ENCODE assay signal across 12 mouse cellular contexts in the genomic region with DNA sequence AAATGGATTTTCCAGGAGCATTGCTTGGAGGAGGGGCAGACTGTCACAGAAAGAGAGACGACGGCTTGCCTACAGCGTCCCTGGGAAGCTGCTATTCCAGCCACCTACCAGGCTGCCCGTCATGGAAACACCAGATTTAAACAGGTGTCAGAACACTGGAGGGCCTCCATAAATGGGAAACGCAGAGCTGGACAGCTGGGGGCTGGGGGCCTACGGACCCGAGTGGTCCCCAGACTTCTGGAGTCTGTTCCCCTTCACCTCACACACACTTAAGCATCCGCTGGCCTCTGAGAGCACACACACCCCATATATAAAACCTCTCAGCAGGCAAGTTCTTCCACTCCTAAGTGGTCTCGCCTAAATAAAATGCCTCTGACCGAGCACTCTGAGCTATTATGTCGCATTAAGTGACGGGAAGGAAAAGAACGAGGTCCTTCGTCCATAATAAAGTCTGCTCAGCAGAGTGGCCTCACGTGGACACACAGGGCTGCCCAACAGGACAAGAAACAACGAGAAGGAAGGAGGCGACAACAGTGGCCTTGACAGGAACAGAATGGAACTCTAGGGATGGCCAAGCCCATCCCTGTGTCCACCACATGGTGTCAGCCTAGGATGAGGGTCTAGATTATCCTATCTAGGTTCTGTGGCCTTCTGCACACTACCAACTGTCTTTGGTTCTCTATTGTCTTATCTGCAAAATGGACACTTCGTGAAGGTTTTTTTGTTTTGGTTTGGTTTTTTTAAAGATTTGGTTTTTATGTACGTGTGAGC. TPM values are rescaled to one million over a fixed set of nuclear protein-coding genes. Genes with fewer than 3 reads are reported as not detected.
DNase-seq lines count a peak whose midpoint lies in the region; ATAC-seq and TF ChIP-seq lines count a peak whose summit lies in the region.
"Had no signal": no experiment of that assay in that cellular context is flagged by ENCODE, and none has a peak within 500 bp of the region (broad histone marks: within the 10 kb centered on the region; RNA-seq: fewer than 3 reads in every experiment).

No protein-coding gene starts in this region.

- H3K9ac ChIP-seq in lung, embryonic 14.5 days = no peak overlapping the region
- H3K9ac ChIP-seq in embryonic facial prominence, embryonic 15.5 days = no peak overlapping the region
- H3K9ac ChIP-seq: kidney, embryonic 15.5 days had no signal

- no peaks in the 10 kb centered on the region for H3K9me3 ChIP-seq in heart, embryonic 10.5 days
- no peaks in the 10 kb centered on the region for H3K9me3 ChIP-seq in lung, embryonic 14.5 days (ENCODE audit: low read depth, low read length)
- no peaks in the 10 kb centered on the region for H3K9me3 ChIP-seq in embryonic facial prominence, embryonic 15.5 days (replicated peaks)
- H3K9me3 ChIP-seq in limb, embryonic 10.5 days (replicated peaks) = no peaks in the 10 kb centered on the region
- H3K9me3 ChIP-seq: kidney, embryonic 15.5 days had no signal

- peaks cover 67% of the 10 kb centered on the region for H3K4me1 ChIP-seq in heart, embryonic 10.5 days
- H3K4me1 ChIP-seq in lung, embryonic 14.5 days (ENCODE audit: insufficient read depth) = peaks cover 20% of the 10 kb centered on the region; the same call in 1 of the 2 replicates
- H3K4me1 ChIP-seq in lung, adult 2 months (ENCODE audit: control insufficient read depth, insufficient read depth, low read length) = no peaks in the 10 kb centered on the region
- peaks cover 21% of the 10 kb centered on the region for H3K4me1 ChIP-seq in embryonic facial prominence, embryonic 15.5 days
- peaks cover 73% of the 10 kb centered on the region for H3K4me1 ChIP-seq in limb, embryonic 10.5 days

- peak; percentile 36; the same call in 1 of the 2 replicates for TF ChIP-seq CTCF in lung, embryonic 14.5 days (IDR thresholded peaks at IDR 0.05; ENCODE audit: low read depth)
- TF ChIP-seq CTCF in lung, adult 2 months (IDR thresholded peaks at IDR 0.05; ENCODE audit: insufficient read depth, low read length) = no peak

- no peak overlapping the region for H3K4me2 ChIP-seq in lung, embryonic 14.5 days
- H3K4me2 ChIP-seq in embryonic facial prominence, embryonic 15.5 days (replicated peaks) = no peak overlapping the region
- H3K4me2 ChIP-seq: kidney, embryonic 15.5 days; liver, embryonic 11.5 days had no signal

- intact Hi-C loops in heart, postnatal 14 days (cut with DNase I) = no loop called here

- no peak overlapping the region for H3K4me3 ChIP-seq in heart, embryonic 10.5 days
- H3K4me3 ChIP-seq in lung, embryonic 14.5 days (ENCODE audit: low read depth, low read length) = no peak overlapping the region
- H3K4me3 ChIP-seq in lung, adult 2 months (replicated peaks; ENCODE audit: extremely low read depth, low read depth, low read length) = no peak overlapping the region
- no peak overlapping the region for H3K4me3 ChIP-seq in embryonic facial prominence, embryonic 15.5 days (replicated peaks)
- no peak overlapping the region for H3K4me3 ChIP-seq in limb, embryonic 10.5 days
- H3K4me3 ChIP-seq: heart, adult 2 months; kidney, embryonic 15.5 days had no signal

- 41% methylated on average over 19 of the region's 19 CpGs for WGBS in heart, embryonic 10.5 days
- WGBS in lung, embryonic 14.5 days = 22% methylated on average over 19 of the region's 19 CpGs
- WGBS in lung, adult 2 months = 62% methylated on average over 19 of the region's 19 CpGs
- WGBS in embryonic facial prominence, embryonic 15.5 days = 64% methylated on average over 19 of the region's 19 CpGs
- 37% methylated on average over 19 of the region's 19 CpGs for WGBS in limb, embryonic 10.5 days

- no peaks in the 10 kb centered on the region for H3K36me3 ChIP-seq in heart, embryonic 10.5 days
- no peaks in the 10 kb centered on the region for H3K36me3 ChIP-seq in lung, embryonic 14.5 days (ENCODE audit: insufficient read depth)
- no peaks in the 10 kb centered on the region for H3K36me3 ChIP-seq in embryonic facial prominence, embryonic 15.5 days
- H3K36me3 ChIP-seq in limb, embryonic 10.5 days = no peaks in the 10 kb centered on the region
- H3K36me3 ChIP-seq: kidney, embryonic 15.5 days had no signal

- H3K27ac ChIP-seq in heart, embryonic 10.5 days = peak overlapping the region; percentile 73
- peak overlapping the region; percentile 63; the same call in 1 of the 2 replicates for H3K27ac ChIP-seq in lung, embryonic 14.5 days (ENCODE audit: low read depth)
- no peak overlapping the region for H3K27ac ChIP-seq in embryonic facial prominence, embryonic 15.5 days (replicated peaks)
- H3K27ac ChIP-seq in limb, embryonic 10.5 days = peak overlapping the region; percentile 76
- H3K27ac ChIP-seq: heart, adult 2 months; kidney, embryonic 15.5 days had no signal

- DNase-seq in heart, embryonic 10.5 days (ENCODE audit: low spot score) = peak; percentile 89
- no peak for DNase-seq in heart, postnatal 14 days
- DNase-seq in lung, embryonic 14.5 days = peak; percentile 74
- no peak for DNase-seq in lung, adult 2 months
- DNase-seq in limb, embryonic 10.5 days (ENCODE audit: low spot score) = peak; percentile 74
- no peak for DNase-seq in adrenal gland, adult 2 months
- no peak for DNase-seq in right cerebral cortex, adult 18-20 months
- DNase-seq: cerebellum, adult 9-10 months; heart, adult 2 months had no signal

- no peak for TF ChIP-seq POLR2A in lung, adult 2 months (IDR thresholded peaks at IDR 0.05; ENCODE audit: borderline replicate concordance, extremely low read depth, low read depth, low read length)

- ATAC-seq in lung, embryonic 14.5 days (ENCODE audit: insufficient read depth) = peak; percentile 80
- ATAC-seq in embryonic facial prominence, embryonic 15.5 days (ENCODE audit: insufficient number of reproducible peaks, low FRiP score, low TSS enrichment, low read depth) = peak; percentile 40; the same call in 1 of the 2 replicates

- no peaks in the 10 kb centered on the region for H3K27me3 ChIP-seq in heart, embryonic 10.5 days (ENCODE audit: insufficient read depth, poor library complexity, severe bottlenecking)
- no peaks in the 10 kb centered on the region for H3K27me3 ChIP-seq in lung, embryonic 14.5 days (ENCODE audit: insufficient read depth, low read length)
- H3K27me3 ChIP-seq in embryonic facial prominence, embryonic 15.5 days = no peaks in the 10 kb centered on the region
- H3K27me3 ChIP-seq in limb, embryonic 10.5 days (ENCODE audit: low read depth, poor library complexity, severe bottlenecking) = no peaks in the 10 kb centered on the region
- H3K27me3 ChIP-seq: kidney, embryonic 15.5 days had no signal

RNA-seq across cellular contexts. Expression of a gene that starts 14.6 kb away (rescaled TPM):
- polyA plus RNA-seq in heart, embryonic 10.5 days (2016; fragmentation: Nextera tagmentation; extraction: Ambion mirVana) = 13.3 and 16.4 TPM in 2 replicates
- total RNA-seq in heart, postnatal 14 days (2021) = 1 to 10 TPM; 6.1 to 7.6 TPM
- 16.8 and 18.5 TPM in 2 replicates for polyA plus RNA-seq in lung, embryonic 14.5 days (2014; fragmentation: Nextera tagmentation; extraction: Ambion mirVana)
- polyA plus RNA-seq in lung, adult 2 months (2012; rRNA removed) = 7.1 and 14.6 TPM in 2 replicates
- polyA plus RNA-seq in embryonic facial prominence, embryonic 15.5 days (2015; fragmentation: Nextera tagmentation; extraction: Ambion mirVana) = 45.3 and 49.4 TPM in 2 replicates
- 23.8 and 30.8 TPM in 2 replicates for polyA plus RNA-seq in limb, embryonic 10.5 days (2016; fragmentation: Nextera tagmentation; extraction: Ambion mirVana)
- total RNA-seq in adrenal gland, adult 2 months (2021) = 10 to 100 TPM; 70.3 to 76.2 TPM
- 9.5 and 10.4 TPM in 2 replicates for polyA plus RNA-seq in adrenal gland, adult 2 months (2012; rRNA removed)

Comparison
In these comparisons a context has a peak if more than half of its experiments do, and no peak if none do; other contexts are left out.
1. DNase-seq: peak in heart, embryonic 10.5 days (single experiment), lung, embryonic 14.5 days (single experiment) and limb, embryonic 10.5 days (single experiment); none in heart, postnatal 14 days (0 of 2), lung, adult 2 months (single experiment), adrenal gland, adult 2 months (single experiment) and right cerebral cortex, adult 18-20 months (single experiment).